Mouse (Mus musculus) MEL (cell line): ENCODE measurements at regions not wholly inside any gene's neighbourhood (a gene's known extent, or its start where the extent isn't known, plus 50 kb on each side); places are given as distances from the start of the nearest gene placed in this dataset.

ENCODE experiments used
- DNase-seq: peaks from one replicate; pipeline ENCODE4 v3.0.0; 2011; ENCODE audit warnings: low read depth, low spot score
- H3K27ac ChIP-seq: 2 replicates; pipeline ENCODE4 v1.5.1; 2012; ENCODE audit warnings: low read depth, mild to moderate bottlenecking, control low read depth, low read length, moderate library complexity; ENCODE audit not compliant: control insufficient read depth
- H3K27me3 ChIP-seq, 2 experiments: fragments of 150-350 bp in 1 of 2; sonication (generic) in 1 of 2; 2 replicates each; pipeline ENCODE4 v1.6.1; 2012; ENCODE audit warnings: low read length in 2 of 2, mild to moderate bottlenecking in 2 of 2, improper control_type of control experiment in 1 of 2, moderate library complexity in 1 of 2; ENCODE audit not compliant: insufficient read depth in 2 of 2, control insufficient read depth in 1 of 2
- H3K36me3 ChIP-seq, 2 experiments: 2 replicates each; pipeline ENCODE4 v1.6.1; 2012 to 2014; ENCODE audit warnings: low read length in 2 of 2, improper control_type of control experiment in 1 of 2, inconsistent platforms in 1 of 2, mild to moderate bottlenecking in 1 of 2; ENCODE audit not compliant: insufficient read depth in 2 of 2, control insufficient read depth in 1 of 2
- H3K4me1 ChIP-seq, 2 experiments: fragments of 150-350 bp in 1 of 2; sonication (generic) in 1 of 2; 2 replicates each; pipeline ENCODE4 v1.6.1; 2012; ENCODE audit warnings: low read length in 2 of 2, improper control_type of control experiment in 1 of 2, mild to moderate bottlenecking in 1 of 2; ENCODE audit not compliant: insufficient read depth in 2 of 2, control insufficient read depth in 1 of 2
- H3K4me3 ChIP-seq, 2 experiments: fragments of 150-350 bp in 1 of 2; sonication (generic) in 1 of 2; 2 replicates each; pipeline ENCODE4 v1.5.1; 2012; ENCODE audit warnings: low read depth in 2 of 2, low read length in 2 of 2, mild to moderate bottlenecking in 2 of 2, moderate library complexity in 2 of 2, control low read depth in 1 of 2, improper control_type of control experiment in 1 of 2; ENCODE audit not compliant: control insufficient read depth in 1 of 2, insufficient read depth in 1 of 2
- H3K79me2 ChIP-seq: 2 replicates; pipeline ENCODE4 v1.6.1; 2012; ENCODE audit warnings: mild to moderate bottlenecking, low read length, moderate library complexity; ENCODE audit not compliant: control insufficient read depth, poor library complexity, insufficient read depth
- H3K9ac ChIP-seq: 2 replicates; pipeline ENCODE4 v1.6.1; 2012; ENCODE audit warnings: low read depth, mild to moderate bottlenecking, control low read depth, low read length, moderate library complexity; ENCODE audit not compliant: control insufficient read depth, poor library complexity, severe bottlenecking
- H3K9me3 ChIP-seq: fragments of 150-350 bp; sonication (generic); replicated peaks from 2 replicates; pipeline ENCODE4 v1.6.1; 2012; ENCODE audit warnings: mild to moderate bottlenecking, low read length, improper control_type of control experiment, moderate library complexity; ENCODE audit not compliant: insufficient read depth
- BHLHE40 ChIP-seq: IDR thresholded peaks from 2 replicates; pipeline ENCODE4 v1.6.1; 2012; ENCODE audit warnings: low read depth, mild to moderate bottlenecking, inconsistent platforms, low read length, improper control_type of control experiment, borderline replicate concordance
- CHD2 ChIP-seq: IDR thresholded peaks from 2 replicates; pipeline ENCODE4 v1.6.1; 2011; ENCODE audit warnings: low read length, improper control_type of control experiment
- CTCF ChIP-seq, 3 experiments: IDR thresholded peaks in 2 of 3; conservative IDR thresholded peaks in 1 of 3; 2 replicates each; pipeline ENCODE4 v1.5.1; 2011 to 2012; ENCODE audit warnings: low read length in 3 of 3, low read depth in 2 of 3, mild to moderate bottlenecking in 2 of 3, improper control_type of control experiment in 1 of 3, inconsistent platforms in 1 of 3, mixed read lengths in 1 of 3, moderate library complexity in 1 of 3; ENCODE audit not compliant: control insufficient read depth in 1 of 3, insufficient read depth in 1 of 3, poor library complexity in 1 of 3, severe bottlenecking in 1 of 3
- GABPA ChIP-seq: IDR thresholded peaks from 2 replicates; pipeline ENCODE4 v1.6.1; 2012; ENCODE audit warnings: low read depth, mild to moderate bottlenecking, inconsistent platforms, low read length, improper control_type of control experiment, moderate library complexity
- JUND ChIP-seq: IDR thresholded peaks from 2 replicates; pipeline ENCODE4 v1.6.1; 2011; ENCODE audit warnings: low read depth, mild to moderate bottlenecking, improper control_type of control experiment, low read length
- KAT2A ChIP-seq: conservative IDR thresholded peaks from 2 replicates; pipeline ENCODE4 v1.6.1; 2012; ENCODE audit warnings: low read depth, low read length, improper control_type of control experiment, inconsistent platforms
- MAFK ChIP-seq: IDR thresholded peaks from 2 replicates; pipeline ENCODE4 v1.6.1; 2011; ENCODE audit warnings: low read depth, mild to moderate bottlenecking, low read length, improper control_type of control experiment, borderline replicate concordance
- MAX ChIP-seq: IDR thresholded peaks from 2 replicates; pipeline ENCODE4 v1.6.1; 2011; ENCODE audit warnings: low read length, improper control_type of control experiment
- RAD21 ChIP-seq: IDR thresholded peaks from 2 replicates; pipeline ENCODE4 v1.6.1; 2011; ENCODE audit warnings: mild to moderate bottlenecking, low read depth, low read length, improper control_type of control experiment
- SIN3A ChIP-seq: IDR thresholded peaks from 2 replicates; pipeline ENCODE4 v1.6.1; 2012; ENCODE audit warnings: low read length, improper control_type of control experiment, inconsistent platforms
- USF1 ChIP-seq: IDR thresholded peaks from 2 replicates; pipeline ENCODE4 v1.6.1; 2014; ENCODE audit warnings: low read depth, mild to moderate bottlenecking, inconsistent platforms, low read length, improper control_type of control experiment, moderate library complexity
- USF2 ChIP-seq, 2 experiments: IDR thresholded peaks; 2 replicates each; pipeline ENCODE4 v1.6.1; 2011 to 2012; ENCODE audit warnings: improper control_type of control experiment in 2 of 2, low read length in 2 of 2, borderline replicate concordance in 1 of 2, inconsistent platforms in 1 of 2, low read depth in 1 of 2, mild to moderate bottlenecking in 1 of 2; ENCODE audit not compliant: insufficient read depth in 1 of 2
- ZKSCAN1 ChIP-seq: IDR thresholded peaks from 2 replicates; pipeline ENCODE4 v1.6.1; 2012; ENCODE audit warnings: low read depth, mild to moderate bottlenecking, inconsistent platforms, low read length, improper control_type of control experiment, moderate library complexity
- ZNF384 ChIP-seq: IDR thresholded peaks from 2 replicates; pipeline ENCODE4 v1.6.1; 2012; ENCODE audit warnings: low read depth, mild to moderate bottlenecking, inconsistent platforms, low read length, improper control_type of control experiment

GRCm38 (mm10) chr12:17481687-17482086 is 62.9 kb upstream of the Odc1 start:
- DNase-seq, result no peak
- TF ChIP-seq BHLHE40, result no peak
- no peak for TF ChIP-seq JUND
- TF ChIP-seq MAX, result no peak
- no peak for TF ChIP-seq USF2 (IDR thresholded peaks at IDR 0.05; ENCODE audit: borderline replicate concordance in 1 of 2, insufficient read depth in 1 of 2, low read depth in 1 of 2, low read length in 2 of 2)
- no peak overlapping the region for H3K4me3 ChIP-seq
- H3K27me3 ChIP-seq, result peaks cover 0 to 1% of the 10 kb centered on the region in 2 experiments; a peak in 2 of 4 replicates
- H3K79me2 ChIP-seq, result no peaks in the 10 kb centered on the region
- no peak overlapping the region for H3K27ac ChIP-seq
- no peak overlapping the region for H3K9ac ChIP-seq
- no peaks in the 10 kb centered on the region for H3K9me3 ChIP-seq
- H3K36me3 ChIP-seq, result peaks cover 0 to 1% of the 10 kb centered on the region in 2 experiments; a peak in 2 of 4 replicates
- H3K4me1 ChIP-seq, result peaks cover 2 to 7% of the 10 kb centered on the region in 2 experiments; a peak in 3 of 4 replicates

GRCm38 (mm10) chr12:17482196-17482595 is 62.4 kb upstream of the Odc1 start:
- peaks cover 0 to 1% of the 10 kb centered on the region in 2 experiments; a peak in 2 of 4 replicates for H3K27me3 ChIP-seq
- H3K27ac ChIP-seq, result no peak overlapping the region
- no peak for DNase-seq
- H3K4me1 ChIP-seq, result peaks cover 5 to 12% of the 10 kb centered on the region in 2 experiments; a peak in 3 of 4 replicates
- no peak for TF ChIP-seq SIN3A
- TF ChIP-seq GABPA, result no peak
- no peak for TF ChIP-seq CTCF (IDR thresholded peaks at IDR 0.05 in 2 of 3, conservative IDR thresholded peaks at IDR 0.05 in 1 of 3; ENCODE audit: control insufficient read depth in 1 of 3, insufficient read depth in 1 of 3, low read depth in 2 of 3, low read length in 3 of 3, poor library complexity in 1 of 3, severe bottlenecking in 1 of 3)
- TF ChIP-seq ZKSCAN1, result no peak
- no peak for TF ChIP-seq USF1
- no peak for TF ChIP-seq RAD21
- TF ChIP-seq KAT2A, result no peak
- H3K79me2 ChIP-seq, result no peaks in the 10 kb centered on the region
- H3K9ac ChIP-seq, result no peak overlapping the region
- no peak overlapping the region for H3K4me3 ChIP-seq
- no peaks in the 10 kb centered on the region for H3K9me3 ChIP-seq
- H3K36me3 ChIP-seq, result peaks cover 0 to 6% of the 10 kb centered on the region in 2 experiments; a peak in 2 of 4 replicates

GRCm38 (mm10) chr12:17484448-17484847 is 60.1 kb upstream of the Odc1 start:
- peaks cover 11 to 22% of the 10 kb centered on the region in 2 experiments; a peak in 3 of 4 replicates for H3K4me1 ChIP-seq
- H3K27ac ChIP-seq, result no peak overlapping the region
- no peaks in the 10 kb centered on the region for H3K9me3 ChIP-seq
- DNase-seq, result no peak
- TF ChIP-seq MAFK (no peak), USF2 (IDR thresholded peaks at IDR 0.05; ENCODE audit: borderline replicate concordance in 1 of 2, insufficient read depth in 1 of 2, low read depth in 1 of 2, low read length in 2 of 2) (no peak), CHD2 (no peak), BHLHE40 (no peak), ZNF384 (no peak)
- H3K36me3 ChIP-seq, result peaks cover 0 to 15% of the 10 kb centered on the region in 2 experiments; a peak in 2 of 4 replicates
- peaks cover 0 to 1% of the 10 kb centered on the region in 2 experiments; a peak in 1 of 4 replicates for H3K27me3 ChIP-seq
- H3K9ac ChIP-seq, result no peak overlapping the region
- H3K4me3 ChIP-seq, result no peak overlapping the region
- no peaks in the 10 kb centered on the region for H3K79me2 ChIP-seq
